Mouse (Mus musculus) pancreas, adult 10 weeks (tissue): ENCODE measurements around the gene Tsku. TPM values are rescaled to one million over a fixed set of nuclear protein-coding genes. Genes with fewer than 3 reads are reported as not detected.

Experiments
- polyA plus RNA-seq: library from polyadenylated mRNA; stranded (reverse); fragments of 350-450 nt; fragmentation: Illumina TruSeq; extraction: RNeasy Lipid Tissue Mini Kit (QIAGEN cat#74804); gene quantifications from one replicate; pipeline ENCODE4 v1.2.3, GENCODE M21; 2015; ENCODE audit warnings: low read depth, low replicate concordance; ENCODE audit not compliant: insufficient read depth

The Tsku gene
- 2.0 TPM for polyA plus RNA-seq

DNA sequence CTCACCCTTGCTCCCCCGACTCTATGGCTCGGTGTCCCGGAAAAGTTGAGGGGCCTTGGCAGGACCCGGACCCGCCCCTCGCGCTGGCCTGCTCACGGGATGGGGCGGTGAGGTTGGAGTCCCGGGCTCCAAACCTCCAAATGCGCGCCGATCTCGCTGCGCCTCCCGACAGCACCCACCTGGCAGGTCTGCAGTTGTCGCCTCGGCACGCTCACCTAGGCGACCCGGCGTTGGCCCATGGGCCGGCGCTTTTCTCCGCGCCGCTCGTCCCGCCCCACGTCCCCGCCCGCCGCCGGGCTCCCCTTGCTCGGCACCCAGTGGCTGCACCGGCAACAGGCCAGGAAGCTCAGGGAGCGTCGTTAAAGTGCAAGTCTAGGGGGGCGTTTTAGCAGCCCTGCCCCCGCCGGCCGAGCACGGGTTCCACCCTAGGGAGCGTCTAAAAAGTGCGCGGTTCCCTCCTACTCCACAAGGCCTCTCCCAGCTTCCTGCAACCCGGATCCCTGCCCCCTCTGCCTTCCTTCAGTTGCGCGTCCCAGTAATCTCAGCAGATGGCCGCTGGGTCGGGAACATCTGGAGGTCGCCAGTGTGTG lies at the start of gene Tsku:
TSS of gene Tsku (minus strand) at position 266 of the 590 bp plus-strand sequence.

DNA sequence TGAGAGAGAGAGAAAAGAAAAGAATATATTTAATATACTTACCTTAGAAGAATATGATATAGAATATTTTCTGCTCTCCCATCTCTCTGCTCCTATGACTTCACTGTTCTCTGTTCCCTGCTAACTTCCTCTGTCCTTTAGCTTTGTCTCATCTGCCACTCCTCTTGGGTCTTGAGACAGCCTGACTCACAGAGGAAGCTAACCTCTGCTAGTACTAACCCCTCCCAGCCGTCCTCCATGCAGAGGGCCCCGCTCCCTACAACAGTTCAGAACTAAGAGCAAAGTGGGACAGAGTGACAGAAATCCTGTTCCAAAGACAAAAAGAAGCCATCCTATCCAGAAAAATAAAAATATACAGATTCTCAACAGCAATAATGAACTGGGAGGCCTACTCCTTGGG lies 40.0 kb downstream of the Tsku start, which contains the start of gene Acer3:
TSS of gene Acer3 (minus strand) at position 126 of the 400 bp plus-strand sequence.

Other genes with a start within 250 kb of the Tsku start
- gene Myo7a, start 241.8 kb downstream of the Tsku start, polyA plus RNA-seq, result 4.2 TPM
- gene Omp, start 215.8 kb downstream of the Tsku start, polyA plus RNA-seq, result not detected
- 2.3 TPM for gene Capn5, start 183.1 kb downstream of the Tsku start, polyA plus RNA-seq
- not detected for gene B3gnt6, start 161.8 kb downstream of the Tsku start, polyA plus RNA-seq
- gene Acer3, start 40.1 kb downstream of the Tsku start, polyA plus RNA-seq, result 5.7 TPM
- gene Gucy2d, start 79.1 kb upstream of the Tsku start, polyA plus RNA-seq, result not detected
- gene Lrrc32, start 128.0 kb upstream of the Tsku start, polyA plus RNA-seq, result 10.0 TPM